Mouse (Mus musculus): ENCODE results near the gene Chrm4. TPM values are rescaled to one million over a fixed set of nuclear protein-coding genes. Genes with fewer than 3 reads are reported as not detected.
A peak's percentile ranks its signal among the peaks of the same experiment; 100 is the strongest.

The Chrm4 gene
- not detected in 2 replicates for polyA plus RNA-seq (2014; fragmentation: Nextera tagmentation; extraction: Ambion mirVana)

DNA sequence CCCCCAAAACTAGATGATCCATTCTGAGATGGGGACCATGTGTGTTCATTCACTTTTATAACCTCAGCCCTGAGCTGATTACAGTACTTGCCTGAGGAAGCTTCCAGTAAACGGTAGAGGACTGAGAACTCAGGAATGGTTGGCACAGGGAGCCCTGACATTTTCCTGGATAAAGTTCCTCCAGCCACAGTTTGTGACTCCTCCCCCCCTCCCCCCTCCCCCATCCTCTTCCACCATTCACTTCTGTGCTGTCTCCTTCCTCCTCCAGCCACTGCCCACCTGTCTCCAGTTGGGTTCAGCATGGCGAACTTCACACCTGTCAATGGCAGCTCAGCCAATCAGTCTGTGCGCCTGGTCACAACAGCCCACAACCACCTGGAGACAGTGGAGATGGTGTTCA is at the start of gene Chrm4:
Chrm4 (plus strand) TSS at position 301 of the 400 bp plus-strand sequence.
- ATAC-seq (ENCODE audit: low FRiP score, low TSS enrichment) = no peak
- Histone ChIP-seq H3K27me3 (ENCODE audit: control insufficient read depth, insufficient read depth, low read length) (peaks cover 18% of the 10 kb centered on the region), H3K27ac (ENCODE audit: low read depth, low read length) (no peak within 1 kb of the TSS), H3K36me3 (ENCODE audit: control insufficient read depth, insufficient read depth, low read length) (peaks cover 7% of the 10 kb centered on the region; the same call in 1 of the 2 replicates), H3K4me1 (ENCODE audit: control insufficient read depth, insufficient read depth, low read length) (peaks cover 11% of the 10 kb centered on the region; the same call in 1 of the 2 replicates), H3K9me3 (ENCODE audit: control insufficient read depth, low read length) (no peaks in the 10 kb centered on the region), H3K9ac (ENCODE audit: low read depth, low read length) (no peak within 1 kb of the TSS), H3K4me3 (ENCODE audit: low read length) (peak within 1 kb of the TSS; percentile 9; the same call in 1 of the 2 replicates), H3K4me2 (replicated peaks; ENCODE audit: low read depth, low read length) (no peak within 1 kb of the TSS; the same call in 1 of the 2 replicates)
- WGBS = 78% methylated on average over 3 of the region's 3 CpGs

DNA sequence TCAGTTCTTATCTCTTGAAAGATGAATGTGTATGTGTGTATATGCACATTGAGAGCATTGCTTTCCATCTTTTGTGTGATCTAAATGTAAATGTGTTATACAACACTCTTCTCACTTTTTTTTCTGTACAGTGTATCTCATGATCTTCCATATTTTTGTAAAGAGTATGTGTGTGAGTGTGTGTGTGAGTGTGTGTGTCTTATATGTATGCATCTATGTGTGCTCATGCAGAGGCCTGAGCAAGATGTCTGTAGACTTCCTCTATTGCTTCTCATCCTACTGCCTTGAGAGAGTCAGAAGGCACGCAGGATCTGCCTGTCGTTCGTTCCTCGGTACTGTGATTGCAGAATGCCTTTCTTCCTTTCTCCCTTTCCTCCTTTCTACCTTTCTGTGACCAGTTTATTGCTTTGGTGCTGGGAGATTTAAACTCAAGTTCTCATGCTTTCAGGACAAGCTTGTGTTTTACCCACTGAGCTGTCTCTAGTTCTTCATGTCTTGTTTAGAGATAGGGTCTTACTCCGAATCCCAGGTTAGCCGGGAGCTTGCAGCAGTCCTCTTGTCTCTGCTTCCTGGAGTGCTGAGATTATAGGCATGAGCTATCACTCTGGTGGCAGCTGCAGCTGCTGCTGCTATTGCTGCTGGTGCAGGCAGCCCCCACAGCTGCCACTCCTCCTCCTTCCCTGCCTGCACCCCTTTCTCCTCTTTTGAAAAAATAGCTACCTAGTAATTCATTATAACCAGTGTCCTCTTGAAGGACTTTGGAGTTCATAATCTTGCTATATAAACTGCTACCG is 48.5 kb upstream of the Chrm4 start:
- H3K9me3 ChIP-seq (ENCODE audit: control insufficient read depth, low read length) = no peaks in the 10 kb centered on the region

DNA sequence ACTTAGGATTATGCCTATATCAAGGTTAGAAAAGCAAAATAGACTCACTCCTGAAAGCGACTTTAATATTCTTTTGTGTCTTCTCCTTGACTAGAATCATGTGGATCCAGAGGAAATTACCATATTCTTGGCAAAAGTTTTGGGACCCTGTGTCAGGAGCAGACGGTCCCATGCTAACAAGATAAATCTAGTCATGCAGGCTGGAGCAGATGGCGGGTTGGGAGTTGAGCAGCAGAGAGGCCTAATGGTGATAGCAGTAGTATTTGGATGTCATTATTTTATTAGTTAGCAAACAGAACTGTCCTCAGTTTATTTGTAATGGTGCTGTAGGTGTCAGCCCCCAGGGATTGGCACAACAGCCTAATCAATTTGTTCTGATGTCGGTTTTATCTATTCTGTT is 43.1 kb upstream of the Chrm4 start:
- WGBS = 85% methylated on average over 4 of the region's 4 CpGs
- no peak for ATAC-seq (ENCODE audit: low FRiP score, low TSS enrichment)
- Histone ChIP-seq H3K9me3 (ENCODE audit: control insufficient read depth, low read length) (no peaks in the 10 kb centered on the region), H3K9ac (ENCODE audit: low read depth, low read length) (no peak overlapping the region), H3K4me1 (ENCODE audit: control insufficient read depth, insufficient read depth, low read length) (no peaks in the 10 kb centered on the region), H3K4me2 (replicated peaks; ENCODE audit: low read depth, low read length) (no peak overlapping the region), H3K27ac (ENCODE audit: low read depth, low read length) (no peak overlapping the region), H3K4me3 (ENCODE audit: low read length) (no peak overlapping the region), H3K36me3 (ENCODE audit: control insufficient read depth, insufficient read depth, low read length) (peaks cover 14% of the 10 kb centered on the region; the same call in 1 of the 2 replicates), H3K27me3 (ENCODE audit: control insufficient read depth, insufficient read depth, low read length) (no peaks in the 10 kb centered on the region)

More for the DNA sequence above, 48.5 kb upstream of the Chrm4 start:
- no peak for ATAC-seq (ENCODE audit: low FRiP score, low TSS enrichment)
- no peak overlapping the region for H3K27ac ChIP-seq (ENCODE audit: low read depth, low read length)
- no peak overlapping the region for H3K4me2 ChIP-seq (replicated peaks; ENCODE audit: low read depth, low read length)
- no peaks in the 10 kb centered on the region for H3K27me3 ChIP-seq (ENCODE audit: control insufficient read depth, insufficient read depth, low read length)
- H3K9ac ChIP-seq (ENCODE audit: low read depth, low read length) = no peak overlapping the region
- H3K4me1 ChIP-seq (ENCODE audit: control insufficient read depth, insufficient read depth, low read length) = no peaks in the 10 kb centered on the region
- H3K36me3 ChIP-seq (ENCODE audit: control insufficient read depth, insufficient read depth, low read length) = peaks cover 9% of the 10 kb centered on the region
- no peak overlapping the region for H3K4me3 ChIP-seq (ENCODE audit: low read length)
- WGBS = 75% methylated on average over 7 of the region's 7 CpGs

DNA sequence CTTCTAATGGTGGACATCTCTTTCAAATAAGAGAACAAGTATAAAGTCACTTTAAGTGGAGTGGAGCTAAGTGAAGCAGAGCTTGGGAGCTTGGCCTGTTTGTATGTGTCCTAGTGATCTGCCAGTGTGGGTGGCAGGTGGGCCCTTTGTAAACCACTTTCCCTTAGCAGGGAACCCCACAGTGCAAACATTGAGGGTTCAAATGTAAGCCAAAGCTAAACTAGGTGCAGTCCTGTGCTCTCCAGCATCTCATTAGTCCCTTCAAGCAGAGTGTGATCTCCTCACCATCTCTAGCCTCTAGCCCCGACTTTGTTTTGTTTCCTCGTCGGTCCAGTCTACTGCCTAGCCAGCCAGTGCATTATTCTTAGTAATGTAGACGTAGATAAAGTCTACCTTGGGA is 42.4 kb upstream of the Chrm4 start:
- 84% methylated on average over 4 of the region's 4 CpGs for WGBS
- ATAC-seq (ENCODE audit: low FRiP score, low TSS enrichment) = no peak
- Histone ChIP-seq H3K9ac (ENCODE audit: low read depth, low read length) (no peak overlapping the region), H3K27me3 (ENCODE audit: control insufficient read depth, insufficient read depth, low read length) (no peaks in the 10 kb centered on the region), H3K4me2 (replicated peaks; ENCODE audit: low read depth, low read length) (no peak overlapping the region), H3K27ac (ENCODE audit: low read depth, low read length) (no peak overlapping the region), H3K4me3 (ENCODE audit: low read length) (no peak overlapping the region), H3K4me1 (ENCODE audit: control insufficient read depth, insufficient read depth, low read length) (no peaks in the 10 kb centered on the region), H3K9me3 (ENCODE audit: control insufficient read depth, low read length) (no peaks in the 10 kb centered on the region), H3K36me3 (ENCODE audit: control insufficient read depth, insufficient read depth, low read length) (peaks cover 14% of the 10 kb centered on the region; the same call in 1 of the 2 replicates)

DNA sequence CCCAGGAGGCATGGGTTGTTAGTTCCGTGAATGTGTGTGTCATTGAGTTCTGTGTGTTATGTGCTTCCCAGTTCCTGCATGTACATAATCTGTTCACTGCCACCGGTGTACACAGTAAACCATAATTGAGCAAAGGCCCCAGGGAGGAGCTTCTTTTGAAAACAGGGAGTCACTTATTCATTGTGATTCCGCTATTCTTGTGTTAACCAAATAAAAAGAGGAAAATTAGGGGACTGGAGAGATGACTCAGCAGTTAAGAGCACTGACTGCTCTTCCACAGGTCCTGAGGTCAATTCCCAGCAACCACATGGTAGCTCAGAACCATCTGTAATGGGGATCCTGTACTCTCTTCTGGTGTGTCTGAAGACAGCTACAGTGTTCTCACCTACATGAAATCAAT is 32.3 kb upstream of the Chrm4 start:
- no peak overlapping the region for H3K4me3 ChIP-seq (ENCODE audit: low read length)
- 88% methylated on average over 3 of the region's 3 CpGs for WGBS
- H3K36me3 ChIP-seq (ENCODE audit: control insufficient read depth, insufficient read depth, low read length) = peaks cover 7% of the 10 kb centered on the region; the same call in 1 of the 2 replicates
- H3K9me3 ChIP-seq (ENCODE audit: control insufficient read depth, low read length) = no peaks in the 10 kb centered on the region
- no peak overlapping the region for H3K9ac ChIP-seq (ENCODE audit: low read depth, low read length)
- no peak overlapping the region for H3K4me2 ChIP-seq (replicated peaks; ENCODE audit: low read depth, low read length)
- ATAC-seq (ENCODE audit: low FRiP score, low TSS enrichment) = no peak
- H3K27me3 ChIP-seq (ENCODE audit: control insufficient read depth, insufficient read depth, low read length) = no peaks in the 10 kb centered on the region
- H3K4me1 ChIP-seq (ENCODE audit: control insufficient read depth, insufficient read depth, low read length) = no peaks in the 10 kb centered on the region
- no peak overlapping the region for H3K27ac ChIP-seq (ENCODE audit: low read depth, low read length)

DNA sequence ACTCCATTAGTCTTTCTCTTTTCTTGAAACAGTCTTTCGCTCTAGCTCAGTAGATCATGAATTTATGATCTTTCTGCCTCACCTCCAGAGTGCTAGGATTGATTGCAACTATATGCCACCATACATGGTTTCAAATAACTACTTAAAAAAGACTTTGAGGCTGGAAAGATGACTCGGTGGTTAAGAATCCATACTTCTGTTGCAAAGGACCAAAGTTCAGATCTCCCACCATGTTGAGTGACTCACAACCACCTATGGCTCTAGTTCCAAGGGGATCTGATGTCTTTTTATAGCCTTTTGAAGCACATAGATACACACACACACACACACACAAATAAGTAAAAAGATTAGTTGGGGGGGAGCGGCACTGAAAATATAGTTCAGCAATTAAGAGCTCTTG is 31.6 kb upstream of the Chrm4 start:
- Histone ChIP-seq H3K36me3 (ENCODE audit: control insufficient read depth, insufficient read depth, low read length) (peaks cover 9% of the 10 kb centered on the region; the same call in 1 of the 2 replicates), H3K4me1 (ENCODE audit: control insufficient read depth, insufficient read depth, low read length) (no peaks in the 10 kb centered on the region), H3K9me3 (ENCODE audit: control insufficient read depth, low read length) (no peaks in the 10 kb centered on the region), H3K4me2 (replicated peaks; ENCODE audit: low read depth, low read length) (no peak overlapping the region), H3K27me3 (ENCODE audit: control insufficient read depth, insufficient read depth, low read length) (no peaks in the 10 kb centered on the region), H3K9ac (ENCODE audit: low read depth, low read length) (no peak overlapping the region), H3K27ac (ENCODE audit: low read depth, low read length) (no peak overlapping the region), H3K4me3 (ENCODE audit: low read length) (no peak overlapping the region)
- ATAC-seq (ENCODE audit: low FRiP score, low TSS enrichment) = no peak
- 85% methylated on average over 3 of the region's 3 CpGs for WGBS

DNA sequence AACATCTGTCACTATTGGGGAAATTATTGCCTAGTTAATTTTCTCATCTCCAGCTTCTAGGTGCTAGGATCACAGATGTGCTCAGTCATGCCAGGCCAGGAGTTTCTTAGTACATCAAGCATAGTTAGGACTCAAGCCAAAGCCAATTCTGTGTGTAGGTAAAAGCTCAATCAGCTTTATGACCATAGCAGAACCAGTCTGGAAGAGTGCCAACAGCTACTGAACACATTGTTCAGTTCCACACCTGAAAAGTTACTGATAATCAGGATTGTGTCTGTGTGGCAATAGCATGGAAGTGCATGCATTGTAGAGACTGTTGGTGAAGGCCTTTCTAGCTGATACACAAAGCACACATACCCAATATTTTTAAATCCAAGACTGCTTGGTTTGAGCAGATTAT is 29.1 kb upstream of the Chrm4 start:
- H3K4me2 ChIP-seq (replicated peaks; ENCODE audit: low read depth, low read length) = no peak overlapping the region
- no peak overlapping the region for H3K27ac ChIP-seq (ENCODE audit: low read depth, low read length)
- H3K36me3 ChIP-seq (ENCODE audit: control insufficient read depth, insufficient read depth, low read length) = peaks cover 17% of the 10 kb centered on the region; the same call in 1 of the 2 replicates
- no peaks in the 10 kb centered on the region for H3K27me3 ChIP-seq (ENCODE audit: control insufficient read depth, insufficient read depth, low read length)
- H3K4me3 ChIP-seq (ENCODE audit: low read length) = no peak overlapping the region
- ATAC-seq (ENCODE audit: low FRiP score, low TSS enrichment) = no peak
- no peaks in the 10 kb centered on the region for H3K4me1 ChIP-seq (ENCODE audit: control insufficient read depth, insufficient read depth, low read length)
- H3K9me3 ChIP-seq (ENCODE audit: control insufficient read depth, low read length) = no peaks in the 10 kb centered on the region
- no peak overlapping the region for H3K9ac ChIP-seq (ENCODE audit: low read depth, low read length)

DNA sequence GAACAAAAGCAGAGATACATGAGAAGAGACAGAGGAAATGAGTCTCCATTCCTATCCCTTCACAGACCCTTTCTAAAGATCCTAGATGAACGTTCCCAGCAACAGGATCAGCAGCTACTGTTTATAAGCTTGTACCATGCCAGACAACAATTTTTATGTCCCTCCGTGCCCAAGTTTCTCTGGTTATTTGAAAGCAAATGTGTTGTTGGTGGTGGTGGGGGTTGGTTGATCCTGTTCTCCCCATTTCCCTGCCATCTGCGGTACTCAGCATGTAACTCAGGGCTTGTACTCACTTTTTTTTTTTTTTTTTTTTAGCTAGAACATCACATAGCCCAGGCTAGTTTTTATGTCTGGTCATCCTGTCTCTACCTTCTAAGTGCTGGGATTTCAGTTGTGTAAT is 27.9 kb upstream of the Chrm4 start:
- no peaks in the 10 kb centered on the region for H3K9me3 ChIP-seq (ENCODE audit: control insufficient read depth, low read length)
- H3K9ac ChIP-seq (ENCODE audit: low read depth, low read length) = no peak overlapping the region
- no peak overlapping the region for H3K4me2 ChIP-seq (replicated peaks; ENCODE audit: low read depth, low read length)
- peaks cover 17% of the 10 kb centered on the region; the same call in 1 of the 2 replicates for H3K36me3 ChIP-seq (ENCODE audit: control insufficient read depth, insufficient read depth, low read length)
- WGBS = 92% methylated on average over 3 of the region's 3 CpGs
- no peaks in the 10 kb centered on the region for H3K4me1 ChIP-seq (ENCODE audit: control insufficient read depth, insufficient read depth, low read length)
- H3K4me3 ChIP-seq (ENCODE audit: low read length) = no peak overlapping the region
- no peak overlapping the region for H3K27ac ChIP-seq (ENCODE audit: low read depth, low read length)
- no peaks in the 10 kb centered on the region for H3K27me3 ChIP-seq (ENCODE audit: control insufficient read depth, insufficient read depth, low read length)
- ATAC-seq (ENCODE audit: low FRiP score, low TSS enrichment) = no peak

DNA sequence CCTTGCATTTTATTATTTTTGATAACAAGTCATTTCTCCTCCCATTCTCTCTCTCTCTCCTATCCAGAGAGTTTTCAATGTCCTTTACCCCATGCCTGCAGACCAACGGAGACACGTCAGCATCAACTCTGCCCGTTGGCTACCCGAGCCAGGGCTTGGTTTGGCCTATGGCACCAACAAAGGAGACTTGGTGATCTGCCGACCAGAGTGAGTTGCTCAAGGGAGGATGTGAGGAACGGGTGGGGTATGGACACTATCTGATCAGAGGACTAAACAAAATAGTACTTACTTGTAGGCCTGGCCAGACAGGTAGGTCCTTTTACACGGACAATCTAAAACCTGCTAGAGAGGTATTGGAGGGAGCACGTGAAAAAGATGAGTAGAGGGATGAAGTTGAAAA is 26.6 kb upstream of the Chrm4 start:
- Histone ChIP-seq H3K4me1 (ENCODE audit: control insufficient read depth, insufficient read depth, low read length) (no peaks in the 10 kb centered on the region), H3K36me3 (ENCODE audit: control insufficient read depth, insufficient read depth, low read length) (peaks cover 22% of the 10 kb centered on the region; the same call in 1 of the 2 replicates), H3K27me3 (ENCODE audit: control insufficient read depth, insufficient read depth, low read length) (no peaks in the 10 kb centered on the region), H3K27ac (ENCODE audit: low read depth, low read length) (no peak overlapping the region), H3K4me3 (ENCODE audit: low read length) (no peak overlapping the region), H3K4me2 (replicated peaks; ENCODE audit: low read depth, low read length) (no peak overlapping the region), H3K9ac (ENCODE audit: low read depth, low read length) (no peak overlapping the region), H3K9me3 (ENCODE audit: control insufficient read depth, low read length) (no peaks in the 10 kb centered on the region)
- WGBS = 95% methylated on average over 8 of the region's 8 CpGs
- ATAC-seq (ENCODE audit: low FRiP score, low TSS enrichment) = no peak
